Mouse (Mus musculus) adipocyte (in vitro differentiated cells): ENCODE results near the gene 4933428G20Rik.

Experiments
- DNase-seq: peaks from one replicate; pipeline ENCODE4 v3.0.0-alpha.2; 2016; ENCODE audit warnings: low spot score

4933428G20Rik gene

DNA sequence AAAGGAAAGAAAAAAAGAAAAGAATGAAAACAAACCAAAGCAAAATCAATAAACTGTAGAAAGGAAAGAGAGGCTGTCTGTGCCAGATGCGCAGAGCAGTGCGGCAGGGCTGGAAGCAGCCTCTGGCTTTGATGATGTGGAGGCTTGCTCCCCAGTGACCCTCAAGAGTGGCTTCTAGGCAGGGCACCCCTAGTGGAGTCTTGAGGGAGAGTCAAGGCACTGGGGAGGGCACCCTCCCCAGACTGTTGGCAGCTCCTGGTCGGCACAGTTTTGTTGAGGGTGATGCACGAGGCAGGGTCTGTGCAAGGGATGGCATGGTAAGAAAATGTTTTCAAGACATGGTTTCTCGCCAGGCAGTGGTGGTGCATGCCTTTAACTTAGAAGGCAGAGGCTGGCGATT lies 37.6 kb downstream of the 4933428G20Rik start:
- no peak for DNase-seq

DNA sequence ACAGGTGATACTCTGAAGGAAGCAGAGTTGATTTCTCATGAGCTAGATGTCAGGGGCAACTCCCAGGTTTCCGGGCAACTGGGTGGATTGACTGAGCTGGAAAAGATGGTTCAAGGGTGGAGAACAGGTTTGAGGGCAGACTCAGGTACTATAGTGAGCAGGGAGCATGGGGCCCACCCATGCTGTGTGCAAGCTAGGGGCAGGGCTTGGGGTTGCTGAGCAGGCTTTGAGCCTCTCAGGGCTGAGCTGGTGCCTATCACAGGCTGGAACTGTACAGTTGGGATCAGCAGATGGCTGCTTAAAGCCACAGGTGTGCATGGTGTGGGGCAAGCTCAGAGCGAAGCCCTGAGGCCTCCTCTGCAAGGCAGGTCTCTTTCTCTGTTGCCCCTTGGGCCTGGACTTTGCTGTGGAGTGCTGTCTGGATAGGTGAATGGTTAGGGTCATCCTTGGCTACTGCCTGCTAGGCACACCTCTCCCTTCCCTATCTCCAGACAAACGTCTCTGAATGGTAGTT lies 38.8 kb downstream of the 4933428G20Rik start:
- no peak for DNase-seq

DNA sequence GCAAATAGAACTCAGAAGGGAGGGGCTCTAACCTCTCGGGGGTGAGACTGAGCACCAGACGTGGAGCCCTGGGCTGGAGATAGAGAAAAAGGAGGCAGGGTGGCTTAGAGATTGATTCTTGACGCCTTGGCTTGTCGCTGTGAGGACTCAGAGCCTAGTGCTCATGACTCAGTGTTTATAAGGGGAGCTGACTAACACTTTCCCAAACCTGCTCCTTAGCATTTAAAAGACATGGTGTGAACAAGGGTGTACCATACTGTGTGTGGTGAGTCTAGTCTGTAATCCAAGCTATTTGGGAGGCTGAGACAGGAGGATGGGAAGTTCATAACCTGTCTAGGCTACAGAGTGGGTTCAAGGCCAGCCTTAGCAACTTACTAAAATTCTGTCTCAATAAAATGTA lies 43.0 kb downstream of the 4933428G20Rik start:
- no peak for DNase-seq

DNA sequence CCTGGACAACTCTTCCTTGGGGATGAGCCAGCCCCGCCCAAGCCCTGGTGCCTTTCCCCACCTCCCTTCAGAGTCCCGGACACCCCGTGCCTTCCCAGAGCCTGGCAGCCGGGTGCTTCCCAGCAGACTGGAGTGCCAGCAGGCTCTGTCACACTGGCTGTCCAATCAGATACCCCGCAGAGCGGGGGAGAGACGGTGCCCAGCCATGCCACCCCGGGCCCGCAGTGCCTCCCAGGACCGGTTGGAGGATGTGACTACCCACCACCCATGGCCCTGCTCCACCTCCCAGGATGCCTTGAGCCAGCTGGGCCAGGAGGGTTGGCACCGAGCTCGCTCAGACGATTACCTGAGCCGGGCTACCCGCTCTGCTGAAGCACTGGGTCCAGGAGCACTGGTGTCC lies 48.5 kb downstream of the 4933428G20Rik start:
- no peak for DNase-seq

DNA sequence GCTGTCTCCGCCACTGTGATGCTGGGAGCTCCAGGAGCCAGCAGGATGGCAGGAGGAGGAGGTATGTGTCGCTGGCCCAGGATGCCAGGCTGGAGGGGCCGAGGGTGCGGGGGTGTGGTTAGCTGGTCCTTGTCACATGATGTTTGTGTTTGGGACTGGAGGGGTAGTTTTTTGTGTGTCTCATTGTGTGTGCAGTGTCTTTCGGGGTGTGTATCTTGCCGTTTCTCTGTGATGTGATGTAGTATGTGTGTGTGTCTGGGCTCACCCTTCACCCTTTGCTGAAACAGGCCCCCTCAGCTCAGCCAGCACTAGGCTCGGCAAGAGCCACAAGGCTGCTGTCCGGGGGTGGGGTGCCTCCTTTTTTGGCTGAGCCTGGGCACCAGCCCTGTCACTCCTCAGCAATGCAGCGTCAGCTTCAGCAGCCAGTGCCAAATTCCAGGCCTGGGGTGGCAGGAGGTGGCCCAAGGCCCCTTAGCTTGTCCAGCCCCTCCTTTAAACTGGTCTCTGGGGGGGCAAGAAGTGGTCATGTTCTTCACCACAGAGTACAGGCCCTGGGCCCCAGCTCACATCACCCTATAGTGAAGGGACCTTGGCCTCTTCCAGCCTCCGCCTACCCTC lies 49.7 kb downstream of the 4933428G20Rik start:
- peak; percentile 70 for DNase-seq

DNA sequence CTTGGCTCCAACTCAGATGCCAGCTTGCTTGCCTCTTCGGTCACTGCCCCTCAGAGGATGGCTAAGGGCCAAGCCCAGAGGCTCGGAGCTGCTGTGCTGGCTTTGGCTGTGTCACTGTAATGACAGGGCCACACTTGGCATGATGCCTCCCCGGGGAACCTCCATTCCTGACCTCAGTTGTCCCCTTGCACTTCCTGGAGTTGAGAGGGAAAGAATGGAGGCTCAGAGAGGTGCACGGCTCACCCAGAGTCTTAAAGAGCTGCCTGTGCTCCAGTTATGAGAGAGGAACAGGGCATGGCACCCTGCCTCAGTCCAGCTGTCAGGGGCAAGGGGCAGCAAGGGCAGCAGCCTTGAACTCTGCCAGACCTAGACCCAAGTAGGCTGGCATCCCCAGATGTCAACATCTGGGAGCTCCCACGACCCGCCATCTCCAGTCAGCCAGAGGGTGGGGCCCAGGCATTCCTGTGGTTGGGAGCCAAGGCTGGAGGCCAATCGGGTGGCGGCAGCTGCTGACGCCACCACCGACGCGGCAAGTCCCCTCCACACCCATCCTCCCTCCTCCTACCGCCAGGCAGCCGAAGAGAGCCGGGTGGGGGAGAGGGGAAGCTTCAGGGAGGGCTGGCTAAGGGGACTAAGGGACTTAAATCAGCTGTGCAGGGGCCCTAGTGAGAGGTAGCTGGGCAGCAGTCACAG lies 50.4 kb downstream of the 4933428G20Rik start:
- peak; percentile 97 for DNase-seq

DNA sequence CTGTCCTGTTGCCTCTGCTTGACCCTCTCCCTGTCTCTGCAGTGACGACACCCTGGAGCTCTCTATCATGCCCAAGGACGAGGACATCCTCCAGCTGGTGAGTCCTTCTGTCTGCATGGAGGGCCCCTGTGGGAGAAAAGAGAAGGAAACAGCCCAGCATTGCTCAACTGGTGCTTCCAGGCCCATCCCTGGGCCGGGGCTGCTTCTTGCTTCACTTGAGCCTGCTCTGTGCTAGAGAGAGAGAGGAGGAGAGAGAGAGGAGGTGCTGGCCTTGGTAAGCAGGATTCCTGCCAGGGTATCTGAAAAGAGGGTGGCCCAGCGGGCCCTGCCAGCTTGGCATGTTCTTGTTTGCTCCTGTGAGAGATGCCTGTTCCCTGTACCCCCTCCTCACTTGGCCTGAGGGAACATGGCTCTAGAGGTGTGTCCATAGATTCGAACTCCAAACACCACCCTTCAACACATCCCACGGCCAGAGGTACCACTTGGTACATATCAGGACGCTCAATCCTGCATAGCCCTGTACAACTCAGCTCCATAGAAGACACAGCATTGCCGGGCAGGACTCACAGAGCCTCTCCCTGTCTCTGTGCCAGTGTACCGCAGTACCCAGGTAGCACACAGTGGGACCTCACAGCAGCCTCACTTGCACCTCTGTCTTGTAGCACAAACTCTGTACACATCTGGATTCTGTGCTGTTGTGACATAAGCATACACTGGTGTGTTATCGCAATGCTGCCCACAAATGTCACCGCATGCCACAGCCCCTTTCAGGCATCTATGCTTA lies 51.3 kb downstream of the 4933428G20Rik start:
- peak; percentile 77 for DNase-seq

DNA sequence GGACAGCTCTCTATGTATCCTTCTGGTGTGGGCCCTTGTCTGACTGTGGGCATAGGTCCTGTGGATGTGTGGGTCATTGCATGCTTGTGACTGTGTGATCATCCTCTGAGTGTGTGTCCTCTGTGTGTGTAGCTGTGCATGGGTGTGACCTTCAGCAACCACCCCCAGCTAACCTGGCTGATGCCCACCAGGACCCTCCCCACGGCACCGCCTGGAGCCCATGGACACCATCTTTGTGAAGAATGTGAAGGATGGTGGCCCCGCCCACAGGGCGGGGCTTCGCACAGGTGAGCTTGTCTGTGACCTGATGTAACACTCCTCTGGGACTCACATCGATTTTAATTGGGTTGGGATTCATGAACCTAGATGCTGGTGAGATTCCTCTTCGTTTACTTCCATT lies 52.2 kb downstream of the 4933428G20Rik start:
- no peak for DNase-seq

DNA sequence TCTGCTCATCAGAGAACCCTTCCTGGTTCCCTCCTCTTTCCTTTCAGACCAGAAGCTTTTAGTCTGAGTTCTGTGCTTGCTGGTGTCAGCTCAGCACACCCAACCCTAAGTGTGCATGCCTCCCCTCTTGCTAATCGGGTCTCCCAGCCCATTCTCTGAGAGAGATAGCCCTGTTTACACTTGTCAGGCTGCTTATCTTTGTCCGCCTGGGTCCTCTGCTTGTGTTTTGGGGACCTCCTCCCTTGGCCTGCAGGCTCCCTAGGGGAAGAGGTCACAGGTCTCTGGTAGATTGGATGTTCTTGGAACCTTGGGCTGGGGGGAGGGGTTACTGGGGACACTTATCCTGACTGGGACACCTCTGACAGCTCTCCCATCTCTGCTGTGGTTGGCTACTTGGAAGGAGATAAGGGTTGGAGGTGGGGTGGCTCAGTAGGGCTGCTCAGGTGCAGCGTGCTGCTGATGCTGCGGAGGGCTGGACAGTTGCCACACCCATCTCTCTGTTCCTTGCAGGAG lies 54.1 kb downstream of the 4933428G20Rik start:
- no peak for DNase-seq

DNA sequence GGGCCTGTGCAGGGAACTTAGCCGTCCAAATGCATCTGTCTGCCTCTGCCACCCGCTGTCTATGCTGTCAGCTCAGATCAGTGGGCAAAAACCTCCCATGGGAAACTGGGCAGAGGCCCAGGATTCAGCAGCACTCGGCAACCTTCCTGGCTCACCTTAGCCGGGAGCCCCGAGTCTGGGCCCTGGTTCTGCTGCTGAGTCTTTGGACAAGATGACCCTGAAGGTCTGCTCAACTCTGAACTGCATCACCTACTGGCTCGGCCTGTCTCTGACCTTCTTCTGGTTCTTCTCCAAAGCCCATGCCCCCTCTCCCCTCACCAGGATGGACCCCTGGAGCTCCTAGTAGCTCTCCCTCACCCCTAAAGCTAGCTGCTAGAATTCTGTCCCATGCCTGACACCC lies 54.5 kb downstream of the 4933428G20Rik start:
- no peak for DNase-seq

DNA sequence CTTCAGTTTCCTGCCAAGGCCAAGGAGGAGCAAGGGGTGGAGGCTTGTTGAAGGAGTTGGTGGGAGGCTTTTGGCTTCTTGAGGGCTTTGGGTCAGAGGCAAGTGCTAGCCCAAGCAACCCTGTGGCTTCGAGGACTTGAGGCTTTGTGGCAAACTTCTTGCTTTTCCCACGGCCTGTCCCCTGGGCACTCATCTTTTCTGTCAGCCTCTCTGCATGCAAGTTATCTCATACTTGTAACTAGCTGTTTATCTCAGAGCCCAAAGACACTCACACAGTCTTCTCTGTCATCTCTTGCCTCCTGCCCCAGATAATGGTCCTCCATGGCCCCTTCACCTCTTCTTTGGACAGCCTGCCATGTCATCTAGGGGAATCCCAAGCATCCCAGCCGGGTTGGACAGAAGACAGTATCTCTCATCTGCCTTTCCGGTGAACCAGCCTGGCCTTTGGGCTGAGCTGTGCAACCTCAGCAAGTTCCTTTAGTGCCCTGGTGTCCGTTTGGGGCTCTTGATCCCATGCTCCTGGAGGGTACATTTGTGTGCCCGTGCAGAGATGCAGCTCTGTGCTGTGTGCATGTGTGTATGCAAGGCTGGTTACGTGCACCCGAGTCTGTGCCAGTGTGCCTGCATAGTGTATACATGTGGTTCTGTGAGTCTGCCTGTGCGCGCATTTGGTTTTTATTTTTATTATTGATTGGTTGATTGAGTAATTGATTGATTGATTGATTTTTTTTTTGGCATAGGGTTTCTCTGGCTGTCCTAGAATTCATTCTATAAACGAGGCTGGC lies 57.1 kb downstream of the 4933428G20Rik start:
- DNase-seq, result peak; percentile 86

DNA sequence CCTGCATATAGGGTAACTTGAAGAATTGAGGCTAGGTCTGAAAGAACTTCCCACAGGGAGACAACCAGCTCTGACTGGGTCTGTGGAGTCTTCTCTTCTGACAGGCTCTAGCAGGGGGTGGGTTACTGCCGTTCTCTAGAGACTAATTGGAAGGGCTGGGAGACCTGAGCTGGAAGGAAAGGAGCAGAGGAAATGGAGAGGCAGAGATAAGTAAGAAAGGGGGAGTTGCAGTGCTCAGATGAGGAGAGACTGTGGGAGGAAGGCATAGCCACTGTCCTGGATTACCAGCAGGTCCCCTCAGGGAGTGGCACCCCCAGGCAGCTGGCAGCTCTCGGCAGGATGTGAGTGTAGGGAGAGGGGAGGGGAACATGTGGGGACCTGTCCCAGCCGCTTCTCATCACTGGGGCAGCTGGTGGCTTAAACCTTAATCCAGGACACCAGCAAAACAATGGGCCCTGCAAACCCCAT lies 58.4 kb downstream of the 4933428G20Rik start:
- peak; percentile 63 for DNase-seq

DNA sequence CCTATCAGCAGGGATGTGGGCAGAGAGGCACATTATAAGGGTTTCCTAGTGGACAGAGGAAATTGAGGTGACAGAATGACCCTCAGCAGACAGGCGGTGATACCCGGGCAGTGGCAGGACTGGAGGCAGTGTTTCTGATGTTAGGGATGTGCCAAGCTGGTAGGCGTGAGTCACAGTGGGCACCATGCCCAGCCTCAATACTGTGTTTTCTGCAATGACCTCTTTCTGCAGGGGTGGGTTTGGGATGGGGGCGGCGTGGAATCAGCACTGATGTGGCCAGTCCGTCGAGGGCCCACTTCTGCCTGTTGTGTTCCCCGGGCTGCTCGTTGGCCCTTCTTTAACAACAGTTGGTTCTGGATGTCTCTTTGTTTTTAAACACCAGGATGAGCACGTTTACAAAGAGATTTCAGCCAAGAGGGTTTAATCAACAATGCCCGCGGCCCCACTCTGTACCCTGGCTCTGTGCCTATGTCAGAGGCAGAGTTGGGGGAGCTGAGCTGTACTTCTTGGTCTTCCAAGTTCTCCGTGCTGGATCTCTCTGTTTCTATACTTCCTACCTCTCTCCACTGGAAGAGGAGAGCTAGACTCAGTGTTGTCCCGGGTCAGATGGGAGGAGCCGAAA lies 59.0 kb downstream of the 4933428G20Rik start:
- DNase-seq, result peak; percentile 90
